Mouse (Mus musculus): ENCODE measurements around the gene Gucd1. TPM values are rescaled to one million over a fixed set of nuclear protein-coding genes. Genes with fewer than 3 reads are reported as not detected.

The Gucd1 gene
- polyA plus RNA-seq, 1 experiment from 2014 or later, result 80.9 TPM

DNA sequence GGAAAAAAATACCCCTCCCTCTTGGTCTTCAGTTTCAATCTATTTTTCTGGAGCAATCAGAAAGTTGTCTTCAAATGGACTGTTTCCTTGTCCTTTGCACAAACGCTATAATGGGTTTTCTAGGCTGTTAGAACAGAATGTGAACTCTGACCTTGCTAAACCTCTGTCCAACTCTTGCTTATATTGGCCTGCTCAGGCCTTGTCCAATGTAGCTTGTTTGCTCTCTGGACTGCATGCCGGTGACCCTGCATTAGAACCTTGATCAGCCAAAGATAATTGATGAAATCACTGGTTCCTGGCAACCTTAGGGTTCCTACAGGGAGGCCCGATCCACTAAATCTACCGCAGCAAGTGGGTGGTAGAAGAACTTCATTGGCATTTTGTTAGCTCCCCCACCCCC, 110.0 kb downstream of the Gucd1 start:
- no peaks in the 10 kb centered on the region for H3K27me3 ChIP-seq (replicated peaks; ENCODE audit: control insufficient read depth, insufficient read depth, low read length)
- WGBS, result 56% methylated on average over 4 of the region's 4 CpGs
- H3K9ac ChIP-seq (ENCODE audit: low read depth, low read length), result no peak overlapping the region
- no peak for ATAC-seq
- H3K4me1 ChIP-seq (replicated peaks; ENCODE audit: control insufficient read depth, insufficient read depth, low read length), result peaks cover 5% of the 10 kb centered on the region; the same call in 1 of the 2 replicates
- no peak overlapping the region for H3K4me2 ChIP-seq (replicated peaks; ENCODE audit: low read depth)
- no peak overlapping the region for H3K27ac ChIP-seq (ENCODE audit: low read depth, low read length)
- no peak overlapping the region for H3K4me3 ChIP-seq (ENCODE audit: low read depth, low read length)
- H3K9me3 ChIP-seq (ENCODE audit: control insufficient read depth), result no peaks in the 10 kb centered on the region
- H3K36me3 ChIP-seq (ENCODE audit: control insufficient read depth, insufficient read depth), result no peaks in the 10 kb centered on the region
- TF ChIP-seq CTCF (IDR thresholded peaks at IDR 0.05; ENCODE audit: low read depth), result no peak

DNA sequence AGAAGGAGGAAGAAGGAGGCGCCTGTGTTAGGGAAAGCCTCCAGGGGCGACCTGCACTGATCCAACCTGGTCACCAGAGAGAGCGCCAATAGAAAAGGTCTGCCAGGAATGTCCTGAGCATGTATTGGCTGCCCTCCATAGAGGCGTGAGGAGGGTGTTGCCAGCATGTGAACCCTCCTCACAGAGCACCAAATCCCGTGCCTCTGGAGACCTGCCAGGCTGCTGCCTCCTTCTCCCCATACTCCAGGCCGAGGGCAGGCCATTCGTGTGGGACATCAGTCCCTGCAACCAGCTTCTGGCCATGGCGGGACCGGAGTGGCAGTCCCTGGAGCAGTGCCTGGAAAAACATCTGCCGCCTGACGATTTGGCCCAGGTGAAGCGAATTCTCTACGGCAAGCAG, 111.0 kb downstream of the Gucd1 start:
- Histone ChIP-seq H3K9ac (ENCODE audit: low read depth, low read length) (no peak overlapping the region), H3K27ac (ENCODE audit: low read depth, low read length) (no peak overlapping the region), H3K9me3 (ENCODE audit: control insufficient read depth) (no peaks in the 10 kb centered on the region), H3K27me3 (replicated peaks; ENCODE audit: control insufficient read depth, insufficient read depth, low read length) (no peaks in the 10 kb centered on the region), H3K36me3 (ENCODE audit: control insufficient read depth, insufficient read depth) (no peaks in the 10 kb centered on the region), H3K4me1 (replicated peaks; ENCODE audit: control insufficient read depth, insufficient read depth, low read length) (no peaks in the 10 kb centered on the region), H3K4me2 (replicated peaks; ENCODE audit: low read depth) (no peak overlapping the region), H3K4me3 (ENCODE audit: low read depth, low read length) (no peak overlapping the region)
- TF ChIP-seq CTCF (IDR thresholded peaks at IDR 0.05; ENCODE audit: low read depth), result no peak
- peak; percentile 16; the same call in 1 of the 2 replicates for ATAC-seq
- WGBS, result 52% methylated on average over 13 of the region's 13 CpGs

DNA sequence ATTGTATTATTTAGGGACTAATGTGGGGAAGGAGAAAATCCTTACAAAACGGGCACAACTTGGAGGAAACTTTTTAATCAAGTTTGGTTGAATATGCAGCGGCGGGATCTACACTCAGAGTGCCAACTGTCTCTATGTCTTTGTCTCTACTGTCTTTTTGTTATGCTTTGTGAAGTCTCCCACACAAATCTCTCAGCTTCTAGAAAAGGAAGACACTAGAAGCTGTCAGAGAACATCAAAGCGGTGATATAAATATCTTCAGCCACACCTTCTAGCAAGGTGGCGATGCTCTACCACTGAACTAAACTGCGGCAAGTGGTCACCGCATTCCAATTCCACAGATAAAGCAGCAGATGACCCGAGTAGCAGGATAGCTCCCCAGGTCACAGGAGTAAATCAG, 111.9 kb downstream of the Gucd1 start:
- 82% methylated on average over 8 of the region's 8 CpGs for WGBS
- Histone ChIP-seq H3K4me2 (replicated peaks; ENCODE audit: low read depth) (no peak overlapping the region), H3K9ac (ENCODE audit: low read depth, low read length) (no peak overlapping the region), H3K9me3 (ENCODE audit: control insufficient read depth) (no peaks in the 10 kb centered on the region), H3K27me3 (replicated peaks; ENCODE audit: control insufficient read depth, insufficient read depth, low read length) (no peaks in the 10 kb centered on the region), H3K36me3 (ENCODE audit: control insufficient read depth, insufficient read depth) (no peaks in the 10 kb centered on the region), H3K4me3 (ENCODE audit: low read depth, low read length) (no peak overlapping the region), H3K27ac (ENCODE audit: low read depth, low read length) (no peak overlapping the region), H3K4me1 (replicated peaks; ENCODE audit: control insufficient read depth, insufficient read depth, low read length) (no peaks in the 10 kb centered on the region)
- no peak for ATAC-seq
- TF ChIP-seq CTCF (IDR thresholded peaks at IDR 0.05; ENCODE audit: low read depth), result no peak

DNA sequence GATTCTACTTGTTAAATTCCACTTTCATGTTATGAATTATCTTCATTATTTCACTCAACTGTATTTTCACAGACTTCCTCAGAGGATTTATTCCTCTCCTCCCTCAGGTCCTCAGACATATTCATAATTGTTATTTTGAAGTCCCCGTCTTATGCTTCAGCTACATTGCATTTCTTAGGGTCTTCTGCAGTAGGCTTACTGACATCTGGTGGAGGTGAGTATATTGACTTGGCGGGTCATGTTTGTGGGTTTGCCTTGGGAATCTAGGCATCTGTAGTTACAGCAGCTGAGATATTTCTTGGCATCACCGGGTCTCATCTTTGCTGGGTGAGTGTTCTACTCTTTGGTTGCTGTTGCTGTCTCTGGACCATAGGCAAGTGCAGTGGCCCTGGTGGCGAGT, 116.8 kb downstream of the Gucd1 start, which contains the start of gene Upb1:
Upb1 (plus strand) TSS at position 158 of the 400 bp plus-strand sequence.
- ATAC-seq, result no peak

DNA sequence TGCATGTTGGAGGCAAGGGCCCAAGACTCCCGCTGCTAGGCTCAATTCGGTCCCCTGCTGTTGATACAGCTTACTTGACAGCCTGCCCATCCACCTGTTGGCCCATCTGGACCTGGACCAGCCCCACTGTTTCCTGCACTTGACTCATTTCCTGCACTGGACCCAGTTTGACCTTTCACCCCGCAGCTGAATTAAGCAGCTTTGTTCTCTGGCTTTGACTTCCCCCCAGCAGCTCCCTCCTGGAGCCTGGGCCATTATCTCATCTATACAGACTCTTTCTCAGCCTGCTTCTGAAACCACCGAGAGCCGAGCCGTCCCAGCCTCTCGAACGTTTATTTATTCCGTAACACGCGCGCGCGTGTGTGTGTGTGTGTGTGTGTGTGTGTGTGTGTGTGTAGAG, 120.8 kb downstream of the Gucd1 start:
- no peaks in the 10 kb centered on the region for H3K4me1 ChIP-seq (replicated peaks; ENCODE audit: control insufficient read depth, insufficient read depth, low read length)
- WGBS, result 40% methylated on average over 14 of the region's 14 CpGs
- H3K9ac ChIP-seq (ENCODE audit: low read depth, low read length), result no peak overlapping the region
- no peak overlapping the region for H3K4me3 ChIP-seq (ENCODE audit: low read depth, low read length)
- TF ChIP-seq CTCF (IDR thresholded peaks at IDR 0.05; ENCODE audit: low read depth), result no peak
- H3K27me3 ChIP-seq (replicated peaks; ENCODE audit: control insufficient read depth, insufficient read depth, low read length), result no peaks in the 10 kb centered on the region
- H3K36me3 ChIP-seq (ENCODE audit: control insufficient read depth, insufficient read depth), result no peaks in the 10 kb centered on the region
- H3K4me2 ChIP-seq (replicated peaks; ENCODE audit: low read depth), result no peak overlapping the region
- no peak for ATAC-seq
- no peaks in the 10 kb centered on the region for H3K9me3 ChIP-seq (ENCODE audit: control insufficient read depth)
- H3K27ac ChIP-seq (ENCODE audit: low read depth, low read length), result no peak overlapping the region

More for the DNA sequence above, 116.8 kb downstream of the Gucd1 start, which contains the start of gene Upb1:
- H3K9me3 ChIP-seq (ENCODE audit: control insufficient read depth), result no peaks in the 10 kb centered on the region
- H3K36me3 ChIP-seq (ENCODE audit: control insufficient read depth, insufficient read depth), result no peaks in the 10 kb centered on the region
- no peak within 1 kb of the TSS for H3K4me3 ChIP-seq (ENCODE audit: low read depth, low read length)
- no peaks in the 10 kb centered on the region for H3K4me1 ChIP-seq (replicated peaks; ENCODE audit: control insufficient read depth, insufficient read depth, low read length)
- peak; percentile 56 for TF ChIP-seq CTCF (IDR thresholded peaks at IDR 0.05; ENCODE audit: low read depth)
- H3K4me2 ChIP-seq (replicated peaks; ENCODE audit: low read depth), result no peak within 1 kb of the TSS
- no peaks in the 10 kb centered on the region for H3K27me3 ChIP-seq (replicated peaks; ENCODE audit: control insufficient read depth, insufficient read depth, low read length)
- no peak within 1 kb of the TSS for H3K27ac ChIP-seq (ENCODE audit: low read depth, low read length)
- H3K9ac ChIP-seq (ENCODE audit: low read depth, low read length), result no peak within 1 kb of the TSS
- WGBS, result 77% methylated on average over 4 of the region's 4 CpGs

DNA sequence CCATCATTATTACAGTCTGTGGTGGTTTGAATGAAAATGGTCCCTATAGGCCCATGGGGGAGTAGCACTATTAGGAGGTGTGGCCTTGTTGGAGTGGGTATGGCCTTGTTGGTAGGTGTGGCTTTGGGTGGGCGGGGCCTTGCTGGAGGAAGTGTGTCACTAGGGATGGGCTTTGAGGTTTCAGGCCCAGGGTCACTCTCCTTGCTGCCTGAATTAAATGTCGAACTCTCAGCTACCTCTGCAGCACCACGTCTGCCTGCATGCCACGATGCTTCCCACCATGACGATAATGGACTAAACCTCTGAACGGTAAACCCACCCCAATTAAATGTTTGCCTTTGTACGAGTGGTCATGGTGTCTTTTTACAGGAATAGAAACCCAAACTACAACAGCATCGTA, 123.0 kb downstream of the Gucd1 start:
- Histone ChIP-seq H3K9me3 (ENCODE audit: control insufficient read depth) (no peaks in the 10 kb centered on the region), H3K9ac (ENCODE audit: low read depth, low read length) (no peak overlapping the region), H3K27me3 (replicated peaks; ENCODE audit: control insufficient read depth, insufficient read depth, low read length) (no peaks in the 10 kb centered on the region), H3K4me3 (ENCODE audit: low read depth, low read length) (no peak overlapping the region), H3K27ac (ENCODE audit: low read depth, low read length) (no peak overlapping the region), H3K4me1 (replicated peaks; ENCODE audit: control insufficient read depth, insufficient read depth, low read length) (0 out of 2 replicates have a peak, but pooled peaks cover 4% of the 10 kb centered on the region), H3K36me3 (ENCODE audit: control insufficient read depth, insufficient read depth) (no peaks in the 10 kb centered on the region), H3K4me2 (replicated peaks; ENCODE audit: low read depth) (no peak overlapping the region)
- no peak for ATAC-seq
- TF ChIP-seq CTCF (IDR thresholded peaks at IDR 0.05; ENCODE audit: low read depth), result no peak
- WGBS, result 87% methylated on average over 8 of the region's 8 CpGs

DNA sequence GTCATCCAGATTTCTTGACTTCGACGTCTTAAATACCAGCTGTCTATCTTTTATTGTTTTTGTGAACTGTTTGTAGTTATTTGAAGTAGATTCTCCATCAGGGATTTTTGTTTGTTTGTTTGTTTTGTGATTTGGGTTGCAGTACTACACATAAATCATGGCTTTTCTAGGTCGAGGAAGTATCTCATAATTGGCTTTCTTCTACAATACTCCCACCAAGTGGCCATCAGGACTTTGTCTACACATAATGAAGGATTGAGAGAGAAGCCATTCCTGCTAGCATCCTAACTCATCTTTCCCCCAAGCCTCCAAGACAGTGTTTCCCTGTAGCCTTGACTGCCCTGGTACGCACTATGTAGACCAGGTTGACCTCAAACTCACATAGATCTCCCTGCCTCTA, 126.9 kb downstream of the Gucd1 start:
- no peak for ATAC-seq
- peak; percentile 49 for TF ChIP-seq CTCF (IDR thresholded peaks at IDR 0.05; ENCODE audit: low read depth)
- 89% methylated on average over 4 of the region's 4 CpGs for WGBS

More for the DNA sequence above, 126.9 kb downstream of the Gucd1 start:
- Histone ChIP-seq H3K27me3 (replicated peaks; ENCODE audit: control insufficient read depth, insufficient read depth, low read length) (no peaks in the 10 kb centered on the region), H3K9ac (ENCODE audit: low read depth, low read length) (no peak overlapping the region), H3K4me1 (replicated peaks; ENCODE audit: control insufficient read depth, insufficient read depth, low read length) (0 out of 2 replicates have a peak, but pooled peaks cover 4% of the 10 kb centered on the region), H3K4me2 (replicated peaks; ENCODE audit: low read depth) (no peak overlapping the region), H3K27ac (ENCODE audit: low read depth, low read length) (no peak overlapping the region), H3K36me3 (ENCODE audit: control insufficient read depth, insufficient read depth) (no peaks in the 10 kb centered on the region), H3K4me3 (ENCODE audit: low read depth, low read length) (no peak overlapping the region), H3K9me3 (ENCODE audit: control insufficient read depth) (0 out of 2 replicates have a peak, but pooled peaks cover 3% of the 10 kb centered on the region)
